Mouse (Mus musculus): ENCODE results near the gene Batf.

DNA sequence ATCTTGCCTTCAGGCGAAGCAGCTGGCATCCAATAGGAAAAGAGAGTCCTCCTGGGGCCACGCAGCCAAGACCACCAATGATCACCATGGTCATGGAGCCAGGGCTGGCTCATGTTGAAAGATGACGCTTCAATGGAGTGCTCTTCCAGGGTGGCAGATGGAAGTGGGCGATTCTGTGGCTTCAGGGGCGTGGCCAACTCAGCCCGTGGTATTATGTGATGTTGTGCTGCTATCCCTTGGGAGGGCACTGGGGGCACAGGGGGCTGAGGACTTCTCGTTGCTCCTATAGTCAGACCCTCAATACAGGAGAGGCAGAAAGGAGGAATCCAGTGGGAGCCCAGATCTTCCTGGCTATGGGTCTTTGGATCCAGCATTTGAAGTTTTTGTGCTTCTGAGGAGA is 18.1 kb downstream of the Batf start:
- TF ChIP-seq CTCF (IDR thresholded peaks at IDR 0.05; ENCODE audit: low read depth) (no peak), EP300 (IDR thresholded peaks at IDR 0.05; ENCODE audit: low read depth) (no peak)
